Mouse (Mus musculus): Measurements from ENCODE around the gene Arhgap15. TPM values are rescaled to one million over a fixed set of nuclear protein-coding genes. Genes with fewer than 3 reads are reported as not detected.

Gene Arhgap15
- polyA plus RNA-seq, 1 experiment from 2014 or later, result 1.4 TPM

GRCm38 (mm10) chr2:44017405-44018026, 268.9 kb downstream of the Arhgap15 start:
- no peak overlapping the region for H3K27ac ChIP-seq
- no peak overlapping the region for H3K4me3 ChIP-seq
- no peaks in the 10 kb centered on the region for H3K9me3 ChIP-seq (replicated peaks)
- no peak overlapping the region for H3K4me2 ChIP-seq (replicated peaks)
- H3K36me3 ChIP-seq, result no peaks in the 10 kb centered on the region
- WGBS, result 63% methylated on average over 14 of the region's 14 CpGs
- ATAC-seq (ENCODE audit: low FRiP score), result peak; percentile 95
- H3K9ac ChIP-seq, result no peak overlapping the region
- peaks cover 9% of the 10 kb centered on the region; the same call in 1 of the 2 replicates for H3K4me1 ChIP-seq
- H3K27me3 ChIP-seq, result no peaks in the 10 kb centered on the region

GRCm38 (mm10) chr2:44018033-44018432, 269.4 kb downstream of the Arhgap15 start:
- H3K4me2 ChIP-seq (replicated peaks), result no peak overlapping the region
- H3K9me3 ChIP-seq (replicated peaks), result no peaks in the 10 kb centered on the region
- no peak overlapping the region for H3K27ac ChIP-seq
- H3K36me3 ChIP-seq, result no peaks in the 10 kb centered on the region
- no peak overlapping the region for H3K9ac ChIP-seq
- WGBS, result 80% methylated on average over 10 of the region's 10 CpGs
- ATAC-seq (ENCODE audit: low FRiP score), result 0 out of 2 replicates have a peak, but pooled peaks have one; percentile 33
- H3K27me3 ChIP-seq, result no peaks in the 10 kb centered on the region
- no peak overlapping the region for H3K4me3 ChIP-seq
- H3K4me1 ChIP-seq, result peaks cover 9% of the 10 kb centered on the region; the same call in 1 of the 2 replicates

GRCm38 (mm10) chr2:44024704-44025103, 276.1 kb downstream of the Arhgap15 start:
- H3K4me1 ChIP-seq, result no peaks in the 10 kb centered on the region
- H3K27me3 ChIP-seq, result no peaks in the 10 kb centered on the region
- no peaks in the 10 kb centered on the region for H3K9me3 ChIP-seq (replicated peaks)
- WGBS, result 89% methylated on average over 1 of the region's 1 CpGs
- ATAC-seq (ENCODE audit: low FRiP score), result no peak
- no peak overlapping the region for H3K4me2 ChIP-seq (replicated peaks)
- H3K36me3 ChIP-seq, result no peaks in the 10 kb centered on the region
- no peak overlapping the region for H3K27ac ChIP-seq
- no peak overlapping the region for H3K4me3 ChIP-seq
- no peak overlapping the region for H3K9ac ChIP-seq

DNA sequence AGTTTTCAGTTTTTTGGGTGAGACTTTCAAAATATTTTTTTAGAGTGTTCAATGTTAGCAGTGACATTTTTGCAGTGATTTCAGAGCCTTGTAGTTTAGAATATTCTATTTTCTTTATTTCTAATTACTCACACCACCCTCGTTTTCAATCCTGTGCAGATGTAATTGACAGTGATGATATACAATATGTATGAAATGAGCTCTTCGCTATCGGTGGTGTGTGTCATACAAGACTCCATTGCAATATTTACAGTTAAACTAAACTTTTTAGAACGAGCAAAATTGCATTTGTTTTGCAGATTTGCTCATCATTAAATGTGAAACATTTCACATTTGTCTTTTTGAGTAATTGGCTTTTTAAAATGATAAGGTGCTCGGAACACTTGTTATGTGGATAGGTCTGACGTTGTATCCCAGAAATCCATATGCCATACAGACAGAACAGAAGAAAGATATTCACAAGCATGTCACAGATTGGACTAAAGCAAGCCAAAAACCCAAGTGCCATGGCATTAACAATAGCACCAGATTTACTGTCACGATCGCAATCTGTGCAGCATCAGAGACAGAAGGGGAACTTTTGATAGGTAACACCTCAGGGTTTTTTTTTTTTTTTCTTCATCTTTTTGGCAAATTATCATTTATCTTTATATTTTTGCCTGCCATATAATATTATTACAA, 280.6 kb downstream of the Arhgap15 start:
- H3K27ac ChIP-seq, result no peak overlapping the region

DNA sequence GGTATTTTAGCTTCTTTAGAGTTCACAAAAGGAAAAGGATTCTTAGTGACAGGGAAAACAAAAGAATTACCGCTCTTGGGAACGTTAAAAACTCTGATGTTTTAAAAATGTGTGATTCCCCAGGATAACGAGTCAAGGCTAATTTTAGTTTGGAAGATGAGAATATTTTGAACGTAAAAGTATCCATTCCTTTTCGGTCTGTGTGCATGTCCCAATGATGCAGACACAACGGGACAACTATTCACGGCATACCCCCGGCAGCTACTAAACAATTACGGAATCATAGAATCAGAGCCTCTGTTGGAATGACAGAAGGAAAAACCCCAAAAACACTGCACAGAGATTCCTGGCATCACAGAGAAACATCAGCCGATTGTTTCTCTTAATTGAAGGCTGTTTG, 281.2 kb downstream of the Arhgap15 start:
- no peak overlapping the region for H3K4me2 ChIP-seq (replicated peaks)
- H3K9me3 ChIP-seq (replicated peaks), result no peaks in the 10 kb centered on the region
- no peak overlapping the region for H3K9ac ChIP-seq
- H3K27ac ChIP-seq, result no peak overlapping the region
- no peaks in the 10 kb centered on the region for H3K27me3 ChIP-seq
- WGBS, result 90% methylated on average over 10 of the region's 10 CpGs
- ATAC-seq (ENCODE audit: low FRiP score), result no peak
- H3K4me3 ChIP-seq, result no peak overlapping the region
- no peaks in the 10 kb centered on the region for H3K36me3 ChIP-seq
- no peaks in the 10 kb centered on the region for H3K4me1 ChIP-seq

More for the DNA sequence above, 280.6 kb downstream of the Arhgap15 start:
- Histone ChIP-seq H3K4me3 (no peak overlapping the region), H3K27me3 (no peaks in the 10 kb centered on the region), H3K36me3 (no peaks in the 10 kb centered on the region), H3K9me3 (replicated peaks) (no peaks in the 10 kb centered on the region), H3K4me2 (replicated peaks) (no peak overlapping the region), H3K4me1 (no peaks in the 10 kb centered on the region), H3K9ac (no peak overlapping the region)
- no peak for ATAC-seq (ENCODE audit: low FRiP score)
- 86% methylated on average over 8 of the region's 8 CpGs for WGBS

DNA sequence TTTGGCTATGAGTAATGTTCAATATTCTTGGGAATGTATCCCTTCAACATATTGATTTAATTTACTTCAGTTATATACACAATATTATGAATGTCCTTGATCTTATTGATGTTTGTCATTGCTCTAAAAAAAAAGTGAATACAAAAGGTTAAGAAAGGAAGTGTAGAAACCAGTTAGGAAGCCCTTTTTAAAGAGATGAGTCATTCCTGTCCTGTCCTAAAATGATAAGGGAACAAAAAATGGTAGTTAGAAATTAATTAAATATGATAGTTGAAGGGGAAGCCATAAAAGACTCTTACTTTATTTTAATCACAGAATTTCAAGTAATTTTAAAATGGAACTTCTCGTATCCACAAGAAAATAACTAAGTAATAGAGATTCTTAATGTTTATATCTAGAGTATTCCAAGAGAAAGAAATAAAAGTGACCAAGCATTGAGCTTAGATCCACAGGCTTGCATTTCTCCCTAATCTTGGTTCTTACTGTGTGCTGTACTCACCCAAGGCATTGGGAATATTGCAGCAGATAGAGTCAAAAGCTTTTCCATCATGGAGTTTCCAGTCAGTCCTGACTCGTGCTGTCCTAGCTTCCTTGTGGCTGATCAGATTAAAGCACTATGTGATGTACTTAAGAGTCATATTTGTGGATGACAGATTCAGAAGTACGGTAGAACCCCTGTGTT, 291.0 kb downstream of the Arhgap15 start:
- H3K27me3 ChIP-seq, result no peaks in the 10 kb centered on the region
- H3K4me2 ChIP-seq (replicated peaks), result no peak overlapping the region
- H3K4me1 ChIP-seq, result no peaks in the 10 kb centered on the region
- no peak overlapping the region for H3K4me3 ChIP-seq
- H3K9me3 ChIP-seq (replicated peaks), result no peaks in the 10 kb centered on the region
- 83% methylated on average over 3 of the region's 3 CpGs for WGBS
- no peak overlapping the region for H3K9ac ChIP-seq
- no peak for ATAC-seq (ENCODE audit: low FRiP score)
- no peaks in the 10 kb centered on the region for H3K36me3 ChIP-seq
- H3K27ac ChIP-seq, result no peak overlapping the region

GRCm38 (mm10) chr2:44044088-44044487, 295.5 kb downstream of the Arhgap15 start:
- Histone ChIP-seq H3K27ac (no peak overlapping the region), H3K4me2 (replicated peaks) (no peak overlapping the region), H3K36me3 (no peaks in the 10 kb centered on the region), H3K9me3 (replicated peaks) (no peaks in the 10 kb centered on the region), H3K4me3 (no peak overlapping the region), H3K4me1 (no peaks in the 10 kb centered on the region), H3K27me3 (no peaks in the 10 kb centered on the region), H3K9ac (no peak overlapping the region)
- WGBS, result 71% methylated on average over 2 of the region's 2 CpGs
- ATAC-seq (ENCODE audit: low FRiP score), result no peak

- Histone ChIP-seq H3K4me3 (no peak overlapping the region), H3K9ac (no peak overlapping the region), H3K27me3 (no peaks in the 10 kb centered on the region), H3K4me1 (no peaks in the 10 kb centered on the region), H3K36me3 (no peaks in the 10 kb centered on the region), H3K9me3 (replicated peaks) (no peaks in the 10 kb centered on the region), H3K4me2 (replicated peaks) (no peak overlapping the region), H3K27ac (no peak overlapping the region)
- 83% methylated on average over 1 of the region's 1 CpGs for WGBS
- ATAC-seq (ENCODE audit: low FRiP score), result no peak
These were observed 296.0 kb downstream of the Arhgap15 start for GRCm38 (mm10) chr2:44044634-44045033.

GRCm38 (mm10) chr2:44045231-44045630, 296.6 kb downstream of the Arhgap15 start:
- H3K4me3 ChIP-seq, result no peak overlapping the region
- no peak overlapping the region for H3K27ac ChIP-seq
- no peak overlapping the region for H3K9ac ChIP-seq
- H3K9me3 ChIP-seq (replicated peaks), result no peaks in the 10 kb centered on the region
- ATAC-seq (ENCODE audit: low FRiP score), result no peak
- H3K27me3 ChIP-seq, result no peaks in the 10 kb centered on the region
- no peaks in the 10 kb centered on the region for H3K4me1 ChIP-seq
- H3K36me3 ChIP-seq, result no peaks in the 10 kb centered on the region
- WGBS, result 63% methylated on average over 1 of the region's 1 CpGs
- H3K4me2 ChIP-seq (replicated peaks), result no peak overlapping the region

DNA sequence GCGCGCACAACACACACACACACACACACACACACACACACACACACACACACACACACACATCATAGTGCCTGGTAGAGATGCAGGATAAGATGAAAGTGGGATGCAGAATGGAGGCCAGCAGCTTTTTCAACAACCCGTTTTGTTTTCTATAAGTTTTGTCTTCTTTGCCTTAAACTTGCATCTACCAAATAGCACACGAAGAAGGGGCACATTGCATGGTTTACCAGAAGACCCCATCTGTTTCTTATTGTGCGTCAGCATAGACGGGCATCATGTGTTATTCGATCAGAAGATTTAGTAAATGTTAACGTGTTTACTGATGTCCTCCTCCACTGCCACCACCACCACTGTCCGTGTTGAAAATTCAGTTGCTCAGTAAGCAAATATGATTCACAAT, 311.7 kb downstream of the Arhgap15 start:
- WGBS, result 79% methylated on average over 9 of the region's 9 CpGs
- Histone ChIP-seq H3K4me1 (no peaks in the 10 kb centered on the region), H3K4me2 (replicated peaks) (no peak overlapping the region), H3K27ac (no peak overlapping the region), H3K9me3 (replicated peaks) (no peaks in the 10 kb centered on the region), H3K4me3 (no peak overlapping the region), H3K27me3 (no peaks in the 10 kb centered on the region), H3K9ac (no peak overlapping the region), H3K36me3 (no peaks in the 10 kb centered on the region)
- ATAC-seq (ENCODE audit: low FRiP score), result no peak

GRCm38 (mm10) chr2:44060716-44061115, 312.1 kb downstream of the Arhgap15 start:
- no peak overlapping the region for H3K4me3 ChIP-seq
- no peaks in the 10 kb centered on the region for H3K27me3 ChIP-seq
- H3K4me1 ChIP-seq, result no peaks in the 10 kb centered on the region
- no peak for ATAC-seq (ENCODE audit: low FRiP score)
- no peaks in the 10 kb centered on the region for H3K36me3 ChIP-seq
- H3K9ac ChIP-seq, result no peak overlapping the region
- H3K4me2 ChIP-seq (replicated peaks), result no peak overlapping the region
- no peaks in the 10 kb centered on the region for H3K9me3 ChIP-seq (replicated peaks)
- no peak overlapping the region for H3K27ac ChIP-seq
- 75% methylated on average over 8 of the region's 8 CpGs for WGBS

DNA sequence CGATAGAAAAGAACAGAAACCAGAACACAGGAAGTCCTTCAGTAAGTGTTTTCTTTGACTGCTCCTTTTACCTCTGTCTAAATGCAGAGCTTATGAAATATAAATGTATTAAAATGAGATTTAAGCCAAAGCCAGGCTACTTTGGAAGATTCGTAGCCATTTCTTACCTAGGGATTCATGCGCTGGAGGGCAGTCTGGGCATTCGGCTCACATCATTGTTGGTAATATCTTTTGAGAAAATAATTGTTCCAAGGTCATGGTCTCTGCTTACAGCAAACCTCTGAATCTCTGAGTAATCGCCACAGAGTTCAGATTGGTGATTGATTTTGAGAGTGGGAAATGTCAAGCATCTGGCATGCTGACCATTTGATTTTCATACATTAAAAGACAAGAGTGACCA, 316.4 kb downstream of the Arhgap15 start:
- ATAC-seq (ENCODE audit: low FRiP score), result no peak
- Histone ChIP-seq H3K4me2 (replicated peaks) (no peak overlapping the region), H3K9me3 (replicated peaks) (no peaks in the 10 kb centered on the region), H3K27me3 (no peaks in the 10 kb centered on the region), H3K4me3 (no peak overlapping the region), H3K9ac (no peak overlapping the region), H3K27ac (no peak overlapping the region), H3K36me3 (no peaks in the 10 kb centered on the region), H3K4me1 (no peaks in the 10 kb centered on the region)
- 86% methylated on average over 5 of the region's 5 CpGs for WGBS
